Mouse (Mus musculus): ENCODE data around the gene Mcf2.

Gene Mcf2

DNA sequence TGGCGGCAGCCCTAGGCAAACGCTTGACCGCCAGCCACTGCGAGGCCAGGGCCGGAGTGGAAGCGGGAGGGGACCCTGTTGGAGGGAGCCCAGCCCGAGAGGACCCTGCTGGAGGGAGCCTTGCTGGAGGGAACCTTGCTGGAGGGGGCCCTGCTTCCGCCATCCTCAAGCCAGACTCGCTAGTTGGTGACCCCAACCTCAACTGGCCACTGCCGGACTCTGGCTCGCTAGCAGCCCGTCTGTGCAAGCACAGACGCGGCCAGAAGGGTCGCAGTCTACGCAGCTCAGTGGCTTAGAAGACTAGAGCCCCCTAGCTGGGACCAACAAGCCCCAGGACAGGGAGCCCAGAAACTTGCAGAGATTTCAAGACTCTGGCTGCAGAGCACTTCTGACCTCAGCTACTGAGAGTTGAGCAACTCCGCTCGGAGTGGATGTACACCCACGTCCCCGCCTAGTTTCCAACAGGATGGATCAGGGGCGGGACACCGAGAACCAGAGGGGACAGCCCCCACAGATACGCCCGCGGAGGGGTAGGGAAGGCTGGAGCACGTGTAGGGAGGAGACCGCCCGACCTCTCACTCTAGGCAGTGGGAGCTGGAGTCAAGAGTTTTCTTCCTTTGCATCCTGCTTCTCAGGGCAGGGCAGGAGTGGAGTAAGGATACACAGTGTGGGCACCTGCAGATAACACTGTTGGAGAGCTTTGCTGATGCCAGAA, at the start of gene Mcf2:
Gene Mcf2, minus strand, starts transcription at position 346 of the 715 bp plus-strand sequence.
- DNase-seq (ENCODE audit: low read depth), result no peak

DNA sequence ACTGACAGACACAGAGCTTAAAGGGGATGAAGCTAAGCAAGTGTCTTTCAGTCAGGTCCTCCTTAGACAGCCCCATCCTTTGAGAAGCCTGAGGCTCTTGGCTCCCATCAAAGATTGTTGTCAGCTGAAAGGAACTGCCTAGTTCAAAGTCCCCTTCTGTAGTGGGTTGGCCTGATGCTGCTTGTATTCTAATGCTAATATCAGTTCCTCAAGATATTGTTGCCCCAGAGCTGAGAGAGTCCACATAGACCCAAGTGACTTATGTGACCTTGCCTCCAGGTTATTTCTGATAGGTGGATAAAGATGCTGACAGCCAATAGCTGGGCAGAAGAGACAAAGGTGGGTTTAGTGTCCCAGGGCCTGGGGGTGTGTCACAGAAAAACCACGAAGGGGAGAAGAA, 8.8 kb upstream of the Mcf2 start:
- no peak for DNase-seq (ENCODE audit: low read depth)

DNA sequence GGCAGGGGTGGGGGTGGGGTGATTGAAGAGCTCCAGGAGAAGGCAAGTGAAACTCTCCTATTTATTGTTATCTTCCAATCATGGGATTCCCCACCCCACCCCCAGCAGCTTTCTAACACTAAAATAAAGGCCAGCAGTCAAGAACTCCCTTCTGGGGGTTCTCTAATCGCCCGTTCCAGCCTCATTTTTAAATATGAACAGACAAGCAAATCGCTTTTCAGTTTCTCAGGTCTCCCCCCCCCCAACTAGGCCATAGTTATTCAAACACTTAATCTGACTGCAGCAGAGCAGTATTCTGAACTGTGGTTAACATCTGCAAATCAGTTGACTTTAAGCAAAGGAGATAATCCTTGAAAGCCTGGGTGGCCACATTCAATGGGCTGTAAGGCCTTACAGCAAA, 3.7 kb upstream of the Mcf2 start:
- no peak for DNase-seq (ENCODE audit: low read depth)

DNA sequence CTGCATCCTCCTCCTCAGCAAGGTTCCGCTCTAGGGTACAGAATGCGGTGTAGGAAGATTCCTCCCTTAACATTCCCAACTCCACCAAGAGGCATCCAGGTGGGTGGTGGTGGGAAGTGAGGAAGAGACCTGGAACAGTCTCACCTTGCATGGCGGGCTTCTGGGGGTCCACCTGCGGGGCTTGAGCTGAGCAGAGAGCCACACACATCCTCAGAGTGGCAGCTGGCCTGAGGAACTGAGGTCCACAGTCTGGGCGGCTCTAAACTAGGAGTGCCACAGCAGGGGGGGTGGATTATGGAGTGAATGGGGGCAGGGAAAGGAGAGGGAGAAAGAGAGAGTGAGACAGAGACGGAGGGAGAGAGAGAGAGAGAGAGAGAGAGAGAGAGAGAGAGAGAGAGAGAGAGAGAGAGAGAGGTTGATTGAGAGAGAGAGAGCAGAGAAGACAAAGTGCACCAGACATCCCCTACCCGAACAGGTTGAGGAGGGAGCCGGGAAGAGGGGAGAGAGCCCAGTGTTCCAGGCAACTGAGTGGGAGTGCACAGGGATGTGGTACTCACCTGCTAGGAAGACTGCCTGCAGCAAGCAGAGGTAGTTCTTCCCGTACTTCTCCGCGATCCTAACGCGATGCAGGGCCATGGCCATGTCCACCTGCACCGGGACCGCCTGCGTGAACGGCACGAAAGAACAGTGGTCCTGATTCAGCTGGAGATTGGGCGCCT, 705 bp downstream of the Mcf2 start:
- DNase-seq (ENCODE audit: low read depth), result no peak

DNA sequence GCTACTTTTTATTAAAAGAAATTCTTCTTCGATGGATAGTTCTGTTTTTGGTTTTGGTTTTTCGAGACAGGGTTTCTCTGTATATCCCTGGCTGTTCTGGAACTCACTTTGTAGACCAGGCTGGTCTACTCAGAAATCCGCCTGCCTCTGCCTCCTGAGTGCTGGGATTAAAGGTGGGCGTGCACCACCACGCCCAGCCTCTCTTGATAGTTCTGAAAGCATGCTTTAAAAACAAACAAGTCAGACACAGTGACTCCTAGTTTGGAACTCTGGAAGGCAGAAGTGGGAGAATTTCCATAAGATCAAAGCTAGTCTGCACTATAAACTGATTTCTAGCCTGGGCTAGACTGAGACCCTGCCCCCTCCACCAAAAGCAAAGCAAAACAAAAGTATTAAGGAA, 8.8 kb downstream of the Mcf2 start:
- DNase-seq (ENCODE audit: low read depth), result no peak

DNA sequence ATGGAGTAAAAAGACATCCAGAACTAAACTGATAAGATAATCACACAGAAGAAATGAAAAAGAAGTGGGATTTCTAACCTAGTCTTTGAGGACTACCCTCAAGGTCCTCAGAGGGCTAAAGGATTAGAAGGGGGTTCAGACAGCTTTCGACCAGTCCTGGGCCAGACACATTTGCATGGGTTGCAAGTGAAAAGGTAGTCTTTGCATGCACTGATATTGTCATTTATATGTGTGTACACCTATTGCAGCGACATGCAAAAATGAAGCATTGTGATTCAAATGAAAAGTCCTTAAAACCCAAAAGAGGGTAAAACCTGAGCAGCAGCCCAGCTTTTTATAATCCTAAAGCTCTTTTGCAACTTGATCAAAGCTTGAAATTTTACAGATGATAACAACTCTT, 9.4 kb downstream of the Mcf2 start:
- no peak for DNase-seq (ENCODE audit: low read depth)

DNA sequence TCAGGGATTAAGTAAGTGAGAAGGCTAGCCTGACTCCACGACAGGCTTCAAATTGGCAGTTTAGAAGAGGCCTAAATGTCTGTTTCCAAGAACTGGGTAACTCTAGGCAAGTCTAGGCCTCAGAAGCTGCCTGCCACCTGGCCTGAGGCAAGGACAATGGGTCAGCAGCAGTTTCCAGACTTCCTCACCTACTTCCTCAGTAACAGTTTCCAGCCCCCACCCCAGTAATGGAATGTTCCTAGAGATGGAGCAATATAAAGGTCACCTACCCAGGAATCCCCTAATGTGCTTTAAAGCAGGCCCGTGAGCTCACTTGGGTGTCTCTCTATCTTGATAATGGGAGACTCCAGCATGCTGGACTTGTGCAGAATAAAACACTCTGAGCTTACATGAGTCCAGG, 10.1 kb downstream of the Mcf2 start:
- DNase-seq (ENCODE audit: low read depth), result no peak

DNA sequence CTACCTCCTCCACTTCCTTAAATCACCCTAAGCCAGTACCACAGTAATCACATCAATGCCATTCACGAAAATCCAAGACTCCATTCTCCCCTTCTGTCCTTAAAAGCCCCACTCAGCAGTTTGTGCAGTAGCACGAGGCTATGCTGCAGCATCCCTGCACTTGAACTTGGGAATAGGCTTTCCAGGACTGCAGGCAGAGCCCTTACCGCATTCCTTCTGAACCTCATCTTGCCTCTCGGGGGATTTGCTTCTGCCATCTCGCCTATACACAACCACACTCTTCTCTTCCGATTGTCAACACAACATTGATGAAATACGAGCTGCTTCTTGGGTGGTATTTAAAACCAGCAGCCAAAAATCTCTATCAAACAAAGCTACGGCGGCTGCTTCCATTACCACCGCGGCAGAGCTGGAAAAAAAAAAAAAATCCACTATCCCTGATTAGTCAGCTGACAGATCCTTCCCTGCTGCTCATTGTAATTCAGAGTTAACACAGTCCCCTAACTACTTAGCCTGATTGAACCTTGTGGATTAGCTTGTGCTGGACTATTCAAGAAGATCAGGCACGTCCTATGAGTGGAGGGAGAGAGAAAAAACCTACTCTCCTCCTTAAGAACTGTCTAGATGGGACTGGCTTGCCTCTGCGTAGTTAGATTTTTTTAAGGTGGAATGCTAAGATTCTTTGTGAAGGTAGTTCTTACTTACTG, 31.5 kb downstream of the Mcf2 start:
- DNase-seq (ENCODE audit: low read depth), result no peak

DNA sequence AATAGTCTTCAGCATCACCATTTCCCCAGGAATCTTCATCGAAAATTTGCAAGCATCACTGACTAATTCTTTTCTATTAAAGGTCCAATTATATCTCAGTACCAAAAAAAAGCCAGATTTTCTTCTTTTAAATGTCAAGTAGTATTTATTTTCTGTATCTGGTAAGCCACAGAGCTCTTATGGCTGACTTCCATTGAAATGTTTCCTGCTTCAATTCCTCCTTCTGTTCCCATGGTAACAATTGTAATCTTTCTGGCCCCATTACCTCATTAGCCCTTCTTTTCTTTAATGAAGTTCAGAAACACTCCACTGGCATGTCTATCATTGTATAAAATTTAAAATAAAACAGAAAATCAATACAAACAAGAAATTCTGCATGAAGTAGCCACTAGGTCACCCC, 103.5 kb downstream of the Mcf2 start:
- DNase-seq (ENCODE audit: low read depth), result no peak

DNA sequence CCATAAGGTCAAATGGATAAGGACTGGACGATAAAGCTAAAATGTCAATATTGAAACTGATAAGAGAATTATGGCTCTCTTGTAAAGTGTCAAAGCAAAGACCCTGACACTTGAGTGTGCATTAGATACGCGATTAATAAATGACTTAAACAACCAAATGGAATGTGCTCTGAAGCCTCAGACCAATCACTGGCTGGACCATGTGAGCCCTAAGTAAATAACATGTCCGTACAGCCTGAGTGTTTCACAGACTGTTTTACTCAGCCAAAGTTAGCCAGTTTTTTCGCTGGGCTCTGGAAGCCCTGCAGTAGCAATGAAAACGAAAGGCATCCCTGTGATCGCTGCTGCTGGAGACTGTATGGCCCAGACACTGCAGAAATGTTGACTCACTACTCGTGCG, 123.7 kb downstream of the Mcf2 start:
- no peak for DNase-seq (ENCODE audit: low read depth)

DNA sequence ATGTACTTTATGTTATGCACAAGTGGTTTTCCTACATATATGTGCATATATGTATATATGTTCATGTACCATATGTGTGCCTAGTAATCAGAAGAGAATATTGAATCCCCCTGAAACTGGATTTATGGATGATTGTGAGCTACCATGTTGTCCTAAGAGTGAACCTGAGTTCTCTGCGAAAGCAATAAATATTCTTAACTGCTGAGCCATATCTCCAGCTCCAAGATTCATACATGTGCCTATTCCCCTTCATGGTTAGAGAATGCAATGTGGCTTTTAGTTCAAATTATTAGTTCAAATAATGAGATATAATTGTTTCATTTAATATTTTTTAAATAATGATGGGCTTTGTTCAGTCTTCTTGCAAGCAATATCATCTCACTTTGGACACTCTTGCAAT, 124.1 kb downstream of the Mcf2 start:
- no peak for DNase-seq (ENCODE audit: low read depth)

DNA sequence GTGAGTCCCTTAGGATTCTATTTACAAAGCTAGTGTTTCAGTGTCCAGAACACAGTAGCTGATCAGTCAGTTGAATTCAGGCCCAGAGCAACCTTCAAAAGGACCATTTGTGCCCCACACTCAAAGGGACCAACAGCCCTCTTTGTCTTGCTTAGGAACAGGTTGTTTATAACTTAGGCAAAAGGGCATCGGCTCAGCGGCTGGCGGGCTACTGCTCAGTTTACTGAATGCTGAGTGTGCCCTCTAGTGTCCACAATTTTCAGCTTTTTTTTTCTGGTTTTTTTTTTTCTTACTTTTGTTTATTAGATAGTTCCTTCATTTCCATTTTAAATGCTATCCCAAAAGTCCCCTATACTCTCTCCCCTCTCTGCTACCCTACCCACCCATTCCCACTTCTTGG, 152.2 kb downstream of the Mcf2 start:
- DNase-seq (ENCODE audit: low read depth), result peak; percentile 13

DNA sequence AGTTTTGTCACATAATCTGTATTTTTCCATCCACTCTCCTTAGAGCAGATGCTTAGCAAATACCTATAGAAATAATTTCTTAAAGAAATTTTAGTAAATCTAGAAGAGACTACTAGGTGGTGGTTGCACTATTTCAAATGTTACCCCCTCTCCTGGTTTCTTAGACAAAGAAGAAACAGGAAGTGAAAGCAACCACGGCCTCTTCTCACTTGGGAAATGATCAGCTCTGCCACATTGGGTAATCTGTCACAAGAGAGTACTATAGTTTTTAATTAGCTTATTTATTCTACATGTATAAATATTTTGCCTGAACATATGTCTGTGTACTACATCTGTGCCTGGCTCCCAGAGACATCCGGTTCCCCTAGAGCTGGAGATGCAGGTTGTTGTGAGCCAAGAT, 157.3 kb downstream of the Mcf2 start:
- DNase-seq (ENCODE audit: low read depth), result no peak

DNA sequence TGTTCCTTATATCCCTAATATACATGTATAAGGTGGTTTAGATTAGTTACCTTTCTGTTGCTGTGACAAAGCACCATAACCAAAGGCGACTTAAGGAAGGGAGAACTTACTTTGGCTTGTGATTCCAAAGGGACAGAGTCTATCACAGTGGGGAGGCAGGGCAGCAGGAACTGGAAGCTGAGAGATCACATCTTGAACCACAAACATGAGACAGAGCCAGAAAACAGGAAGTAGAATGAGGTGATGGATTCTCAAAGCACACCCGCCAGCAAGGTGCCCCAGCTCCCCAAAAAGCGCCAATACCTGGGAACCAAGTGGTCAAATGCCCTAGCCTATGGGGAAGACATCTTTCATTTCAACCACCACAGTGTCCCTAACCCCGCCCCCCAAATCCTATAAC, 157.9 kb downstream of the Mcf2 start:
- no peak for DNase-seq (ENCODE audit: low read depth)

DNA sequence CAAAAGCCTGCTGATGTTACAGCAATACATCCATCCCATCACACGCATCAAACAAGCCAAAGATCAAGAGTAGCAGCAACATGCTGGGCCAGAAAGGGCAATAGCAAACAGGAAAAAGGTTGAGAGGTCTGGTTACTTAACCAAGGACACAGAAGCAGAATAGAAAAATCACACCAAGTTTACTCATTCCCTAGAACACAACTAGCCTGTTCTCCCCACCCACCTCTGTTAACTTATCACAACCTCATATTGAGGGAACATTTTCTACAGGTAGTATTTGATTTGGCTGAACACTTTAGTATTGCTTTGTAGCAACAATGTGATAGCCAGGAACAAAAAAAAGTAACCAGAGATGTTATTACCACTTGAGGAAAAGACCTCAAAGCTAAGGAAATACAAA, 164.3 kb downstream of the Mcf2 start:
- DNase-seq (ENCODE audit: low read depth), result no peak

DNA sequence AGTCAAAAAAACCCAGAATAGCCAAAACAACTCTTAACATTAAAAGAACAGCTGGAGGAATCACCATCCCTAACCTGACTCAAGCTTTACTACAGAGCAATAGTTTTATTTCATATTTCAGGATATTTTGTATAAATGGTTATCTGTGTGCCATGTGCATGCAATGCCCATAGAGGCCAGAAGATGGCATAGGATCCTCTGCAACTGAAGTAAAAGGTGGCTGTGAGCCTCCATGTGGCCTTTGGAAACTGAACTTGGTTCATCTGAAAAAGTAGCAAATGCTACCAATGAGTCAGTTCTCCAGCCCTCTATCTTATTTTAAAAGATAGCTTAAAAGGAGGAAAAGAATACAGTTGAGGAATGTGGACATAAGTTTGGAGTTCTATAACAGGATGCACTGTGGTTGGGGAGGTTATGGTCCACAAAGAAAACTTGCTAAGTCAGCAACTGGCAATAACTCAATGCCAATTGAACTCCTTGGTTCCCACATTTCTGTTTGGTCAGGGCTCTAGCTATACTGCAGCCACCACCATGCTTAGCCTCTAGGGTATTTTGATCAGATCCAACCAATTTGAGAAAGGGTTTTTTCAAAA, 165.7 kb downstream of the Mcf2 start:
- peak; percentile 38 for DNase-seq (ENCODE audit: low read depth)

Data from induced T-regulatory cell, adult 2 months (primary cell).